Mouse (Mus musculus): ENCODE results near the gene Extl1.

- TF ChIP-seq CTCF (IDR thresholded peaks at IDR 0.05; ENCODE audit: borderline replicate concordance, extremely low read depth, insufficient read depth, insufficient read length) (no peak), POLR2A (IDR thresholded peaks at IDR 0.05; ENCODE audit: borderline replicate concordance, extremely low read depth, insufficient read depth, insufficient read length, poor library complexity, severe bottlenecking) (no peak)
Measured at GRCm38 (mm10) chr4:134430381-134431004, 46.8 kb upstream of the Extl1 start.
